8 mouse cellular contexts compared by ENCODE assay signal in genomic region chr11:96536146-96536545, GRCm38 (mm10).
A peak's percentile ranks its signal among the peaks of the same experiment; 100 is the strongest.
DNase-seq lines count a peak whose midpoint lies in the region; ATAC-seq lines count a peak whose summit lies in the region.

No protein-coding gene starts in this region.

- no peaks in the 10 kb centered on the region for H3K36me3 ChIP-seq in embryonic facial prominence, embryonic 14.5 days (ENCODE audit: control insufficient read depth, insufficient read depth, low read length)
- H3K36me3 ChIP-seq in neural tube, embryonic 11.5 days (ENCODE audit: control insufficient read depth, insufficient read depth, low read length) = no peaks in the 10 kb centered on the region

- no peaks in the 10 kb centered on the region for H3K9me3 ChIP-seq in embryonic facial prominence, embryonic 14.5 days (ENCODE audit: control insufficient read depth, low read length)
- H3K9me3 ChIP-seq in neural tube, embryonic 11.5 days (ENCODE audit: control insufficient read depth, low read length) = no peaks in the 10 kb centered on the region

- no peak overlapping the region for H3K27ac ChIP-seq in embryonic facial prominence, embryonic 14.5 days (replicated peaks; ENCODE audit: low read depth, low read length)
- H3K27ac ChIP-seq in neural tube, embryonic 11.5 days (ENCODE audit: low read depth, low read length) = no peak overlapping the region

- H3K27me3 ChIP-seq in embryonic facial prominence, embryonic 14.5 days (replicated peaks; ENCODE audit: control insufficient read depth, insufficient read depth, low read length) = peaks cover 46% of the 10 kb centered on the region
- H3K27me3 ChIP-seq in neural tube, embryonic 11.5 days (ENCODE audit: control insufficient read depth, insufficient read depth, low read length) = no peaks in the 10 kb centered on the region

- H3K9ac ChIP-seq in embryonic facial prominence, embryonic 14.5 days (ENCODE audit: low read depth, low read length) = no peak overlapping the region
- no peak overlapping the region for H3K9ac ChIP-seq in neural tube, embryonic 11.5 days (ENCODE audit: low read length)

- intact Hi-C loops in gastrocnemius, postnatal 14 days (cut with DNase I; ENCODE audit: low total_unique reads) = loop anchor here (5.0 to 10.0 kb wide), 2 partner anchors 91 to 234 kb away; partner anchors contain the start of gene Hoxb5

- no peaks in the 10 kb centered on the region for H3K4me1 ChIP-seq in embryonic facial prominence, embryonic 14.5 days (ENCODE audit: control insufficient read depth, insufficient read depth, low read length)
- H3K4me1 ChIP-seq in neural tube, embryonic 11.5 days (ENCODE audit: control insufficient read depth, insufficient read depth, low read length) = no peaks in the 10 kb centered on the region; the same call in none of the 2 replicates

- ATAC-seq in embryonic facial prominence, embryonic 14.5 days (ENCODE audit: low read depth) = no peak
- no peak for ATAC-seq in neural tube, embryonic 11.5 days (ENCODE audit: insufficient read depth, low FRiP score, low TSS enrichment)

- 16% methylated on average over 5 of the region's 5 CpGs for WGBS in embryonic facial prominence, embryonic 14.5 days
- 18% methylated on average over 5 of the region's 5 CpGs for WGBS in large intestine, adult 2 months
- WGBS in neural tube, embryonic 11.5 days = 20% methylated on average over 5 of the region's 5 CpGs

- peak; percentile 13 for DNase-seq in gastrocnemius, adult 18-20 months (ENCODE audit: low spot score)
- DNase-seq in gastrocnemius, postnatal 14 days = no peak
- peak; percentile 4 to 11 for DNase-seq in urinary bladder, postnatal 36 days (ENCODE audit: low spot score in 2 of 2)
- no peak for DNase-seq in urinary bladder, postnatal 4 days (ENCODE audit: low spot score in 2 of 2)
- peak; percentile 56 for DNase-seq in embryonic facial prominence, embryonic 14.5 days (ENCODE audit: low spot score)
- DNase-seq in large intestine, adult 2 months (ENCODE audit: low read depth, low spot score) = peak; percentile 6
- peak; percentile 59 for DNase-seq in neural tube, embryonic 11.5 days (ENCODE audit: low spot score)
- no peak for DNase-seq in cerebellum, adult 11-12 months

- no peak overlapping the region for H3K4me2 ChIP-seq in embryonic facial prominence, embryonic 14.5 days (ENCODE audit: low read depth, low read length)
- H3K4me2 ChIP-seq in neural tube, embryonic 11.5 days (ENCODE audit: low read depth) = no peak overlapping the region

- no peak overlapping the region for H3K4me3 ChIP-seq in embryonic facial prominence, embryonic 14.5 days (ENCODE audit: low read depth, low read length)
- no peak overlapping the region for H3K4me3 ChIP-seq in neural tube, embryonic 11.5 days (ENCODE audit: low read depth, low read length)

Comparison
In these comparisons a context has a peak if more than half of its experiments do, and no peak if none do; other contexts are left out.
1. DNase-seq: peak in gastrocnemius, adult 18-20 months (single experiment), urinary bladder, postnatal 36 days (2 of 2), embryonic facial prominence, embryonic 14.5 days (single experiment), large intestine, adult 2 months (single experiment) and neural tube, embryonic 11.5 days (single experiment); none in gastrocnemius, postnatal 14 days (single experiment), urinary bladder, postnatal 4 days (0 of 2) and cerebellum, adult 11-12 months (single experiment).